Mouse (Mus musculus) hindbrain, postnatal 0 days (tissue): ENCODE results near the gene Kifc3. TPM values are rescaled to one million over a fixed set of nuclear protein-coding genes. Genes with fewer than 3 reads are reported as not detected.

Experiments used
- ATAC-seq: fragments of 200-750 bp; cut with Nextera tagmentation; 2 replicates; pipeline ENCODE4 v1.8.0; 2017; ENCODE audit warnings: mild to moderate bottlenecking, moderate TSS enrichment, moderate library complexity
- DNase-seq: peaks from one replicate; pipeline ENCODE4 v3.0.0-alpha.2; 2015; ENCODE audit warnings: low spot score
- H3K27ac ChIP-seq: fragments of 300-500 bp; sonication (generic); 2 replicates; pipeline ENCODE4 v1.5.1; 2014; ENCODE audit warnings: mild to moderate bottlenecking
- H3K27me3 ChIP-seq: fragments of 300-500 bp; sonication (generic); 2 replicates; pipeline ENCODE4 v1.6.1; 2014; ENCODE audit warnings: low read length, mixed read lengths; ENCODE audit not compliant: insufficient read depth
- H3K36me3 ChIP-seq: fragments of 300-500 bp; sonication (generic); 2 replicates; pipeline ENCODE4 v1.6.1; 2014; ENCODE audit warnings: low read length, mixed read lengths; ENCODE audit not compliant: insufficient read depth
- H3K4me1 ChIP-seq: fragments of 300-500 bp; sonication (generic); 2 replicates; pipeline ENCODE4 v1.6.1; 2014; ENCODE audit warnings: antibody characterized with exemption, low read length, mixed read lengths; ENCODE audit not compliant: insufficient read depth
- H3K4me2 ChIP-seq: fragments of 300-500 bp; sonication (generic); 2 replicates; pipeline ENCODE4 v1.6.1; 2014; ENCODE audit warnings: low read depth, mild to moderate bottlenecking, low read length, moderate library complexity, mixed read lengths
- H3K4me3 ChIP-seq: fragments of 300-500 bp; sonication (generic); 2 replicates; pipeline ENCODE4 v1.5.1; 2014; ENCODE audit warnings: low read length
- H3K9ac ChIP-seq: fragments of 300-500 bp; sonication (generic); replicated peaks from 2 replicates; pipeline ENCODE4 v1.6.1; 2014; ENCODE audit warnings: mild to moderate bottlenecking, low read length, moderate library complexity, mixed read lengths
- H3K9me3 ChIP-seq: fragments of 300-500 bp; sonication (generic); 2 replicates; pipeline ENCODE4 v1.6.1; 2016; ENCODE audit warnings: low read length, mixed read lengths
- CTCF ChIP-seq: IDR thresholded peaks from 2 replicates; pipeline ENCODE4 v1.5.1; 2016; ENCODE audit warnings: antibody characterized with exemption, control low read depth, low read depth
- WGBS: fragments of 180-500 bp; shearing (Covaris S2); extraction: QIAGEN DNeasy Blood & Tissue Kit; methylation state at CpG from one replicate; pipeline ENCODE4 v1.1.7; 2014; 5-methylcytosine and 5-hydroxymethylcytosine counted together
- polyA plus RNA-seq: library from polyadenylated mRNA; unstranded; fragments of >200 nt; fragmentation: Nextera tagmentation; extraction: Ambion mirVana; gene quantifications from 2 replicates; pipeline ENCODE4 v1.2.1, GENCODE M21; 2015
- total RNA-seq: library from RNA; depleted of rRNA; stranded (reverse); fragments of >200 nt; gene quantifications from 2 replicates; pipeline ENCODE4 v1.2.3, GENCODE M21; 2014; rRNA removed

Gene Kifc3
- total and polyA plus RNA-seq, 2 experiments from 2014 or later: 29.0 to 50.2 TPM

DNA sequence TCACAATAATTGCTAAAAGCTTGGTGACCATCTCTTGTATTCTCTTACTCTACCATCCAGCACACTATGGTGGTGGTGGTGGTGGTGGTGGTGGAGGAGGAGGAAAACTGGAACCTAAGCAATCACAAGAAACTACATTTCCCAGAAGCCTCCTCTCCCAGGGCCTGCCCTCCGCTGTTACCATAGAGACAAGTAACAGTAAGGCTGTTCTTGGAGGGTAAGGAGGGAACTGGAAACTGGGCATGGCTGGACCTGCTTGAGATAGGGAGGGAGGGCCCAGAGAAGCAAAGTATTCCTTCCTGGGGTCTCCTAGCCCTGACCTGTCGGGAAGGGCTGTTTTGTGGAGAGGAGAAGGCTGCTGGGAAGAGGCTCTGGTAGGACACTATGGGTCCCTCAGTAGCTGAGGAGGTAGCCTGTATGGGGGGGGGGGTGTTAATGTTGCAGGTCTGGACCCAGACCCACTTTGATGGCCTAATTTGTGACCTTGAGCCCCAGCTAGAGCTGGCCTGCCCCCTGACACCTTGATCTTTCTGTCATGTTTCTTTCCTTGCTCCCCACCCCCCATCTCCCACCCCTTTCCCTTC is 147.6 kb downstream of the Kifc3 start, which contains the start of gene Drc7:
Drc7 (plus strand) TSS at position 177 of the 584 bp plus-strand sequence.
- no peaks in the 10 kb centered on the region for H3K36me3 ChIP-seq
- H3K27me3 ChIP-seq: no peaks in the 10 kb centered on the region
- no peak within 1 kb of the TSS for H3K27ac ChIP-seq
- H3K4me1 ChIP-seq: no peaks in the 10 kb centered on the region
- H3K9ac ChIP-seq: no peak within 1 kb of the TSS
- no peak for TF ChIP-seq CTCF
- H3K9me3 ChIP-seq: no peaks in the 10 kb centered on the region
- ATAC-seq (peak; percentile 80), DNase-seq (peak; percentile 72)
- H3K4me3 ChIP-seq: no peak within 1 kb of the TSS
- 11% methylated on average over 2 of the region's 2 CpGs for WGBS
- H3K4me2 ChIP-seq: 0 out of 2 replicates have a peak within 1 kb of the TSS, but pooled peaks have one; percentile 18

DNA sequence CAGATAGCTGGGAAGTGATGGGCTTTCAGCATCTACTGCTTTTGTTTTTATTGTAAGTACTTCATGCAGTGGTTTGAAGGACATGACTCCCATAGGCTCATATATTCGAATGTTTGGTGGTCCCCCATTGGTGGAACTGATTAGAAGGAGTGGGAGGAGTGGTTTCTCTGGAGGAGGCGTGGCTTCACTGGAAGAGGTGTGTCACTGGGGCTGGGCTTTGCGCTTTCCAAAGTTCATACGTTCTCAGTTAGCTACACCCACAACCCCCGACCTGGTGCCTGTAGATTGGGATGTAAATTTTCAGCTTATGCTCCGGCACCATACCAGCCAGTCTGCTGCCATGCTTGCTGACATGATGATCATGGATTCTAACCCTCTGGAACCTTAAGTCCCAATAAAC is 148.2 kb downstream of the Kifc3 start:
- H3K27me3 ChIP-seq: no peaks in the 10 kb centered on the region
- no peak for ATAC-seq

More for the DNA sequence above, 148.2 kb downstream of the Kifc3 start:
- TF ChIP-seq CTCF: no peak
- H3K36me3 ChIP-seq: no peaks in the 10 kb centered on the region
- no peak for DNase-seq
- H3K4me2 ChIP-seq: no peak overlapping the region
- H3K9ac ChIP-seq: no peak overlapping the region
- H3K4me1 ChIP-seq: no peaks in the 10 kb centered on the region
- H3K27ac ChIP-seq: no peak overlapping the region
- no peaks in the 10 kb centered on the region for H3K9me3 ChIP-seq
- 61% methylated on average over 6 of the region's 6 CpGs for WGBS
- no peak overlapping the region for H3K4me3 ChIP-seq

Other genes with a start within 250 kb of the Kifc3 start
- gene Adgrg1, start 228.1 kb downstream of the Kifc3 start, total RNA-seq: 236 and 284 TPM in 2 replicates
- gene Adgrg1, start 228.1 kb downstream of the Kifc3 start, polyA plus RNA-seq: 105 TPM in 2 replicates
- 1.3 TPM in 2 replicates for gene Adgrg3, start 185.1 kb downstream of the Kifc3 start, total RNA-seq
- 0.52 and 0.54 TPM in 2 replicates for gene Adgrg3, start 185.1 kb downstream of the Kifc3 start, polyA plus RNA-seq
- 2.9 and 3.6 TPM in 2 replicates for gene Drc7, start 147.7 kb downstream of the Kifc3 start, total RNA-seq
- 3.0 and 3.3 TPM in 2 replicates for gene Drc7, start 147.7 kb downstream of the Kifc3 start, polyA plus RNA-seq
- 59.6 and 63.3 TPM in 2 replicates for gene Katnb1, start 121.6 kb downstream of the Kifc3 start, total RNA-seq
- gene Katnb1, start 121.6 kb downstream of the Kifc3 start, polyA plus RNA-seq: 45.3 and 48.4 TPM in 2 replicates
- 0.52 and 0.83 TPM in 2 replicates for gene Cngb1, start 103.8 kb upstream of the Kifc3 start, total RNA-seq
- gene Cngb1, start 103.8 kb upstream of the Kifc3 start, polyA plus RNA-seq: 1.2 and 1.7 TPM in 2 replicates
- gene Tepp, start 107.8 kb upstream of the Kifc3 start, total RNA-seq: 1.4 TPM in 1 of 2 replicates, not detected in the other
- gene Tepp, start 107.8 kb upstream of the Kifc3 start, polyA plus RNA-seq: 3.1 and 3.7 TPM in 2 replicates
- 18.3 and 21.0 TPM in 2 replicates for gene Zfp319, start 129.1 kb upstream of the Kifc3 start, total RNA-seq
- gene Zfp319, start 129.1 kb upstream of the Kifc3 start, polyA plus RNA-seq: 9.2 and 10.5 TPM in 2 replicates
- 22.8 and 68.5 TPM in 2 replicates for gene Usb1, start 129.5 kb upstream of the Kifc3 start, total RNA-seq
- gene Usb1, start 129.5 kb upstream of the Kifc3 start, polyA plus RNA-seq: 25.6 and 25.9 TPM in 2 replicates
- gene Mmp15, start 149.5 kb upstream of the Kifc3 start, total RNA-seq: 72.9 and 80.6 TPM in 2 replicates
- 14.0 and 14.2 TPM in 2 replicates for gene Mmp15, start 149.5 kb upstream of the Kifc3 start, polyA plus RNA-seq
- 72.3 and 74.5 TPM in 2 replicates for gene Cfap20, start 232.1 kb upstream of the Kifc3 start, total RNA-seq
- gene Cfap20, start 232.1 kb upstream of the Kifc3 start, polyA plus RNA-seq: 126 and 127 TPM in 2 replicates